Mouse (Mus musculus) kidney, postnatal 14 days (tissue): ENCODE measurements around the gene Fbxo4.

Source experiments
- DNase-seq: peaks from one replicate; pipeline ENCODE4 v3.0.0; 2022; ENCODE audit warnings: mixed read lengths

The Fbxo4 gene

DNA sequence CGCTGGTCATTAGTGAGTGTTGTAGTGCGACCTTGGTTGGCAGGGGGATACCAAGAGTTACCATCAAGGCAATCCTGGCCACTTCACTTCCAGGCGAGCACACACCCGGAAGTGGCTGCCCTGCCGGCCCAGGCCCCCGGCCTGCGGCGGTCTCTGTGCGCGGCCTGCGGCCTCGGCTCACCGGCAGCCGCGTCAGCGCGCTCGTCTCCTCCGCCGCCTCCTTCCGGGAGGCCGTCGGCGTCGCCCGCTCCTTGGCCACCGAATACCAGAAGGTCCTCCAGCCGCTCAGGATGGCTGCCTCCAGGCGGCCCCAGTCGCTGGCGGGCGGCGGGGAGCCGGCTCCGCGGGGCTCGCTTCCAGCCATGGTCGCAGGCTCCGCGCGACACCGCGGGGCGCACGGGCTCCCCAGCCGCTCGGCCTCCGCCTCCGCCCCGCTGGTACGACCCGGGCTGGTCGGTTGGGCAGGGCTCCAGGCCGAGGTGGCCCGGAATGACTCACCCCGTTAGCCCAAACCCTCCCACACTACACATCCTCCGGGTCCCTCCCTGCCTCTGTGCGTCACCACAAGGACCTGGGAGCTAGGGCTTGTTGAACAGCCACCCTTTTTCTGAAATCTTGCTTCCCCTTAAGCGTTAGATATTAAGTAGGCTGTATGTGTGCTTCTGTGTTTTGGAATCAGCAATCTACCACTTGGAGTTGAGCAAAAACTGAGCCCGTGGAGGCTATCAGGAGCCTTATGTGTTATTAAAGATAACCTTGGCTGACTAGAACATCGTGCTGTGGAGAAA lies at the start of gene Fbxo4:
Fbxo4 (minus strand) TSS at position 513 of the 788 bp plus-strand sequence.
- peak; percentile 88 for DNase-seq

DNA sequence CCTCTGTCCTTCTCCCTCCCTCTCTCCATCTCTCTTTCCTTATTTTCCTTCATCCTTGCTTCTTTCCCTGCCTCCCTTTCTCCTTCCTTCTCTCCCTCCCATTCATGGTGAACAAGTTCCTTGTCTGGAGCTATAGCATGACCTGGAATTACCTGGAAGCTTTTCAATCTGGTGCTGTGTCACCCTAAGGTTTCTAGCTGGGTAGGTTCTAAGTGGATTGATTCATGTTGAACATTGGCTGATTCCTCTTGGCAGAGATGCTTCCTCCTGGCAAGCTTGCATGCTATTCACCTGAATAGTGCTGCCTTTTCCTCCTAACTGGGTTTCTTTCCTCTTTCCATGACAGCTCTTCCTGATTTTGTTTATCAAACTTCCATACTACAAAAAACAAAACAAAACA lies 49.6 kb upstream of the Fbxo4 start:
- DNase-seq, result no peak

DNA sequence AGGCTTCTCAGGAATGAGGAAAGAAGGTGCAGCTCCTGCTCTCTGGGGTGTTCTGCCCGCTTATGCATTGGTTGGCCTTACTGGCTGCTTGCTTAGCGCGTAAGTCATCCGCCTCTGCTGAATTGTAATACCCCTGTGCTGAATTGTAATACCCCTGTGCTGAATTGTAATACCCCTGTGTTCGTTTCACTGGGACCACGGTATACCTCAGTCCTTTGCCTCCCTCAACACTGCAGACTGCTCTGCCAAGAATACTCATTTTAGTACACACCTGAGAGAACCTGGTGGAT lies 49.0 kb upstream of the Fbxo4 start:
- DNase-seq, result peak; percentile 36

DNA sequence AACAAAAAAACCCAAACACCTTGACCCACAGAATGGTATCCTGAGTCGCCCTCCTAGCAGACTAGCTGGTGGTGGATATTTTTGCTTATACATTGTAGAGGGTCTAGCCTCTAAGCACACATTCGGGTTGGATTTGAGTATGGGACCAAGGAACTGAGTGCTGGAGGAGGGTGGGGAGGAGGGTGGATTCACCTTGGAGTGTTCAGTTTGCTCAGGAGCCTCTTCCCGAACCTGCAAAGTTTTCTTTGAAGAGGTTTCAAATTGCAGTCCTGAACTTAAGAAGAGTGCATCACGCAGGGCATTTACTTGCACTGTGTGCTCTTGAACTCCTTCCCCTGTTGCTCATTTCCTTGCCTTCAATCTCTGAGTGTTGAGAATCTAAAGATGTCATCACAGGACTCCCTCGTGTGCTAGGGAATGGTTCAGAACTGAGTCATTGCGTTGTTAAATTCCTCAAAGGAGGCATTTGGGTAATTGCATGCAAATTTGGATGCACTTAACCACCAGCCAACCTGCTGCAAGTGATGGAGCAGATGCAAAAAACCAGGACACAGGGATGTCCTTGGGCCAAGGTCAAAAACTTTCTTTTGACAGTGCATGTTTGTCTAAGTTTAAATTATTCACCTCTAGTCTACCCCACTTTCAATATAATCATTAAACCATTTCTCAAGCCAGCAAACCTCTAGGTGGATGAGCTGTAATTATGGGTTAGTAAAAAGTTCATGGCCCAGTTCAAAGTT lies 48.5 kb upstream of the Fbxo4 start:
- peak; percentile 39 for DNase-seq

DNA sequence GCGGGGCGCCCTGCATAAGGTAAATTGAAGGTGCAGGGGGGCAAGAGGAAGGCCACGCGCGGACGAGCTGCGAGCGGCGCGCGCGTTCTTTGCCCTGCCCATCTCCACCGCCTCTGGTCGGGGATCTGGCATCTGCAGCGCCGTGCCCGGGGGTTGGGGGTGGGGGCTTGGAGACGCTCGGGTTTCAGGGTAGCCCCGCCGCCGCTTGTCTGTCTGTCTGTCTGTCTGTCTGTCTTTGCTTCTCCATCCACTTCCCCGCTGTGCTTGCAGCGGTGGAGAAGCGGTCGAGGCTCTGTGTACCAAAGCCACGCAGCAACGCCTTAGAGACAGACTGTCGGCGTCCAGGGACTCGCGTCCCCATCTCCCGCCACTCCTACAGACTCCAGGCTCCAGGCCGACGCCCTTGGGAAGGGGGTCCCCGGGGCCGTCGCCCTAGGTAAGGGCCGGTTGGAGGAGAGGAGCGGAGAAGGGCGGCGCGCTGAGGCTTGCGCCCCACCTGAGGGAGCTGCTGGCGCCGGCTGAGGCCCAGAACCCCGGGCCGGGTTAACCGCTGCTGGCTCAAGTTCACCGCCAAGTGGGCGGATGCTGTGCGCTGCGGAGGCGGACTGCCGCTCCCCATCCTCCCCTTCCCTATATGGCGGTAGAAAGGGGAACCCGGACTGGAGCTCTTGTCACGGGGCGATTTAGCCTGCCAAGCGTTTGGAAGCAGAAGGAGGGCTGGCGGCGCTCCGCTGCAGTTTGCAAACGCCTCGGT lies 47.6 kb upstream of the Fbxo4 start:
- DNase-seq, result peak; percentile 91

DNA sequence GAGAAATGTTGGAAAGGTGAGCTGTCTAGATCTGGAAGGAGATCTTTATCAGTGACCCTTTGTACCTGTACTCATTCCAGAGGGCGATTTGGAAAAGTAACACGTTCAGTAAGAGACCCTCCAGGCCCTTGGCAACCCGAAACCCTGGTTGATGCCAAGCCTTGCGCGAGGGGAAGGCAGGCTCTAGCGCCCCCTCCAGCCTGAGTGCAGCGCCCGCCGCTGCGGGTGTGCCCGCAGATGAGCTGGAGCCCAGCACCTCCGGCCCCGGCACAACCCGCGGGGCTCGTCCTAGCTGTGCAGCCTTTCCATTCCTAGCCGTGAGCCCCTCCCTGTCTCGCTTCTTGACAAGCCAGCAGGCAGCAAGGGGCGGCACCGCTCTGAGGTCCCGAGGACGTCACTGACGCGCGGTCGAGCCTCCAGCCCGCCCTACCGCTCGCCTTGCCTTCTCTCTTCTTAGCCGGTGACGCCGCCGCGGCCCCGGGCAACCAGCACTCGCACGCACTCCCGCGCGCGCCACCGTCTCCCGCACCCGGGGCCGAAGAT lies 46.9 kb upstream of the Fbxo4 start, which contains the start of gene Oxct1:
Oxct1 (plus strand) TSS at position 153 of the 543 bp plus-strand sequence.
- peak; percentile 93 for DNase-seq

DNA sequence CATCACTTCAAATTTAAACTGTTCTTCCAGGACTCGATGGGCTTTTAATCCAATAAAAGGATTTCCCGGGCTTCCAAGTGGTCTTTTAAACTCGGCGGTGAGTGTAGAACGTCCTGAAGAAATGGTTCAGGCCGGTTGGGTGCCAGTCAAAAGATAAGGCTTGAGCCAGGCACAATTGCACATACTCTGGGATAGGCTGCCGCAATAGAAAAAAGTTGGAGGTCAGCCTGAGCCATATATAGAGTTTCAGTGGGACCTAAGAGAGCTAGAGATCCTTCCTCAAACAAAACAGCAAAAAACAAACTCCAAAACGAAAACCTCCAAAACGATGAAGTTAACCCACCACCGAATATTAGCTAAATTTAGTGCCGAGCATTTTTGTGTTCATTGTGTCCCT lies 46.1 kb upstream of the Fbxo4 start:
- no peak for DNase-seq

DNA sequence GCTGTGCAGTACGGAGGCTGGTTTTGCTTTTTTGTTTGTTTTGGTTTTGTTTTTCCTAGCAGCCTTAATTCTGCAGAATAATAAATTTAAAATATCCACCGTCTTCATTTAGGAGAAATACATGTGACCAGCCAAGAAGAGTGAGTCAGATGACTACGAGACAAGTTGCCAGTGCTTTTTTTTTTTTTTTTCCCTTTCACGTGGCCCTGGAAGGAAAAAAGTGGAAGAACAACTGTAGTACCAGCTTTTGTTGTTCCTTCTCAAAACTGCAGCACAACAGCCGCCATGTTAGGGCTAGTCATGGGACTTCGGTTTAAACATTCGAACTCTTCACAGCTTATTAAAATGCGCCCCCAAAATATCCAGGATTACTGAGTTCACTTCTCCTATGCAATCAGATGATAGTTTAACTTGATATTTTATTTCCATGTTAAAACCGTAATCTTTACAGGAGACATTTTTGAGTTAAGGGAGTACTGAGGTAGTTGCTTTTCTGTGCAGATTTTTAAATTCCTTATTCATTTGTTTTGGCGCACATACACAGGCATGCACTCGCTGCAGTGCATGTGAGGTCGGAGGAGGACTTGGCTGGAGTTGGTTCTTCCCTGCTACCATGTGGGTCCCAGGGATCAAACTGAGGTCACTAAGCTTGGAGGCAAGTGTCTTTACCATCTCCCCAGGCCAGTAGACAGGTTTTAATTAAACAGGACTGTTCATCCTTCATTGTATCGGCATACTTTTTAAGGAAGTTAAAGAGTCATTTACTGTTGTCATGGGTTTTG lies 45.5 kb upstream of the Fbxo4 start:
- no peak for DNase-seq

DNA sequence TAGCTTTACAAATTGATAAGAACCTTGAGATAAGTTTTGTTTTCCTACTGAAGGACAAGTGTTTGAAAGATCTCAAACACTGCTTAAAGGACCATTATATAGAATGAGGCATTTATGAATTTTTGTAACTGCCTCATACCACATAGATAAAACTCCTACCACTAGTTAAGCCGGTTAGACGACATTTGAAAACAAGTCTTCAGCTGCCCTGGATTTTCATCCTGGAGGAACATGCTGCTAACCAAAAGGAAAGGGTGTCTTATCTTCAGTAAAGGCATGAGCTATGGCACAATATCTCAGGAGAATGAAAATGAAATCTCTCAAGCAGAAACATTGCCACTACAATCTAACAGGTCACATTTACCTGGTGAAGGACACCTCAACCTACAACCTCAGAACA lies 44.4 kb upstream of the Fbxo4 start:
- DNase-seq, result no peak

DNA sequence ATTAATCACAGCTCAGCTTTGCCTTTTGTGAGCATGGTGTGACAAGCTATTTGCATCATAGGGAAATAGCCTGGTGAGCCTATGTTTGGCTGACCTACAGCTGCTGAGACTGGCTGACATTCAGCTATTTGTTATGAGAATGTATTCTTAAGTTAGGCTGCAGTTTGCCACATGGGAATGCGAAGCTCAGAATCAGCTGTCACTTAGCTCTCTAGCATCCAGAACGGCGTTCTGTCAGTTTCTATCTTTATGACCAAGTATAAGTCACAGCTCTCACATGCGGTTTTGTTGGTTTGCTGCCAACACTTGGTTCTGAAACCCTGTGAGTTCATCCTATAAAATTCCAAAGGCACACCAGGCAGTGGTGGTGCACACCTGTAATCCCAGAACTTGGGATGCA lies 41.3 kb upstream of the Fbxo4 start:
- no peak for DNase-seq

DNA sequence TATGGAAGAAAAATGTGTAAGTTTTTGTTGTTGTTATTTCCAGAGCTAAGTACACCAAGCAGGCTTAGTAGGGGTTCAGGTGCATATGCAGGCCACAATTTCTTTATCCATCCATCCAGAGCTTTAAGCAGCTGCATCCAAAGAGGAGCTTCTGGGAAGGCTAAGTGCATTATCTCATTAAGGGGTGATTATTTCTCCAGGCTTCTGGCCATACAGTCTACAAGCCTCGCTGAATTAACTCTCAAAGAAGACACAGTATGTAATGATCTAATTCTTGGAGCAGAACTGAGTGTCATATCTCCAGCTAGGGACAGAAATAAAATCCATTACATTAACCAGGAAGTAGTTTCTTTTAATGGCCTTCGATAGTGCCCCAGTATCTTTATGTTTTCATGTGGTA lies 34.5 kb upstream of the Fbxo4 start:
- no peak for DNase-seq

DNA sequence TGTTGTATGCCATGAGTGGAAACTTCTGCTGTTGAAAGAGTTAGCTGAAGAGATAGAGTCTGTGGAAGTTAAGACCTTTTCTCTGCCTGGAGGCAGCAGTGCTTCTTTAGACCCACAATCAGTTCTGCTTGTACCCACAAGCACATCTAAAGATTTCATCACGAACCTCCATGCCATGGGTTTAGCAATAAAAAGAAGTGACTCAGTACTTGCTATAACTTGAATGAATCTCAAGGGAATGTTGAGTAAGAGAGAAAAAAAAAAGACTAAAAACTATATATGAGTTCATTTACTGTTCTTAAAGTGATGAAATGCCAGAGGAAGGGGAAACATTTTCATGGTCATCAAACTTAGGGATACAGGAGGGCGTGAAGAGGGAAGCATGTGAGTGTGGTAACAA lies 21.2 kb upstream of the Fbxo4 start:
- no peak for DNase-seq

DNA sequence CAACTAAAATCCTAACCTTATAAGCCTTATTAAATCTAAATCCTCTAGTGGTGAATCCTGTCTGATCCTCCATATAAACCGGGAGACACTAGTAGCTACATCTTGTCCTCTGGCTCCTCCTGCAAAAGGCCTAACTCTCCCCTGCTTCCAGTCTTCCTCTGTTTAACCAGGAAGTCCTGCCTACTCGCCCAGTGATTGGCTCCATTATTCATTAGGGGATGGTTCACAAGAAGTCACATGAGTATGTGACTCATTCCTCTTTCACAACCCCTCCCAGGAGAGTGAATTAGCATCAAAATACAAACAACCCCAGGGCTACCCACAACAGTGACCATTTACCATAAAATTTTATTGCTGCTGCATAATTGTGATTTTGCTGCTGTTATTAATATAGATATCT lies 19.8 kb upstream of the Fbxo4 start:
- no peak for DNase-seq

DNA sequence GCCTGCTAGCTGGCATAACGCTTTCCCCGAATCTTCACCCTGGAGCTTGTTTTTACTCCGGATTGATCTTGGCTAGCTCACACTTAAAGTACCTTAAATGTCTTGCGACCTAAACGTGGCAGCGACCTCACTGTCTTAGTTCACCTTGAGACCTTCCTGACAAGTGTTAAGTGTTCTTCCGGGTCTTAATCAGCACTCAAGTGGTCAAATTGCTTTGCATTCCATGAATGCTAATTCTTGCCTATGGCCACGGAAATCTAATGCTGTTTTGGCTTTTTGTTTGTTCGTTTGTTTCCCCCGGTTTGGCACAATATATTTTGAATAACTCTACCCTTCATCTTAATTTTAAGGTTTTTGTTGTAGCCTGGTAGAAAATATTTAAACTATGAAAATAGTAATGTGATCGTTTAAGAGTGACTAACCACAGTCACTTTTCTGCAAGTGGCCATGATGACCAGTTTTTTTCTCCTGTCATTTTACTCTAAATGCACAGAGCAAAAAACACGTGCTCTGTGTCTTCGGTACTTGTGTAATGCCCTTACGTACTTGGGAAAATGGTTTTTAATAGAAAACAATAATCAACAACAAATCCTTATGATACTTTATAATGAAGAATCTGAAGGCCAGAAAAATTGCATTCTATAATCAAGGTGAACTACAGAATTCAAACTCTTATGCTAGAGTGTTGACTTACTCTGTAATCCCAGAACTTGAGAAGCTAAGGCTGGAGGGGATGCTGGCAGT lies 17.1 kb upstream of the Fbxo4 start:
- DNase-seq, result no peak

DNA sequence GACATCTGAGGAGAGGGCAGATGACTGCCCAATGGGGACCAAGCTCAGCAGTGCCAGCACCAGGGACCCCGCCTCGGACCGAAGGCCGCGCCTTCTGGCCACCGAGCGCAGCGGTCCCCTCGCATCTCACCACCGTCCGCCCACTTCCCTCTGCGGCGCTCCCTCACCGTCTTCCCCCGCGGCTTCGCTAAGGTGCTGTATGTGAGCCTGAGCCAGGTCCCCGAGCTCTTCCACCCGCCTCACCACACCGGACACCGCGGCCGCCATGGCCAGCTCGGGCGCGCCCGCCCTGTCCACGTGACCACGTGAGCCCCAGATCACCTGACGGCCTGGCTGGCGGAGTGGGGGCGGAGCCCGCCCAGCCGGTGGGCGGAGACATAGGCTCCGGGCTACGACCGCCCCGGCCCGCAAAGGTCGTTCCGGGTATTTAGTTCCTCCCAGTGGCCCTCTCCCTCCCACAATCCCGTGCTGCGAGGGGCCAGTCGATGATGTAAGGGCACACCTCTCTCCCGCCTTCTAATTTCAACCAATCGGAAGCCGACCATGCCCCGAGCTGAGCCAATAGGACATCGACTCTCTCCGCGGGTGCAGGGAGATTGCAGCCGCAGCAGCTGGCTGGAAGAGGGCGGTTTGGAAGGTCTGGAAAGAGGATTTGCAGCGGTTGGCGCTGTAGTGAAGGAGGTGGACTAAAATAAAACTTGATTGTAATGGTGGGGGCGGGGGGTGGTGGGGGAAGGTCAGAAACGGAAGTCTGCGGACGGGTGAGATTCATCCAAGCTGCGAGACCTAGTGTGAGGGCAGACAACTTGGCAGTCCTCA lies 16.3 kb upstream of the Fbxo4 start, which contains the start of gene AW549877:
AW549877 (minus strand) TSS at position 297 of the 819 bp plus-strand sequence.
- peak; percentile 99 for DNase-seq

DNA sequence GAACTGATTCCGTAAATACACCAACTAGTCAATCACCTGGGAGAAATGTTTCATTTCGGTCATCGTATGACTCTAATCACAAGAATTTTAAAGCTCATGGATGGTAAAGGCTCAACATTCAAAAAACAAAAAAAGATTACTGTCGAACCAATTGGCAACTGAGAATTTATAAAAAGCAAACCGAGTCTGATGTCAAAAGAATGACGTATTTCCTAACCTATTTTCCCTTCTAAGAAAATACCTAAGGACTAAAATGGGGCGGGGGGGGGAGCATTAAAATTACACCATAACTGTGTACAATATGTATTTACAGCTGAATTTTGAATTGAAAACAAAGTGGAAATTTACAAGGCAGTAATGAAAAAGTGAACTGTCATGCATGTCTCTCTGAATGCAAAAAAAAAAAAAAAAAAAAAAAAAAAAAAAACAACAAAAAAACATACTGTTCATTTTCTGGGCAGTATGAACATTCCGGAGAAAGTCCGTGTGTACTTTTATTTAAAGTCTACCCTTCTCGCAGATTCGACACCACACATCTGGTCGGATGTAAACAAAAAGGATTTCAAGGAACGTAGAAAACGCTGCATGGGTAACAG lies 15.6 kb upstream of the Fbxo4 start:
- DNase-seq, result no peak

DNA sequence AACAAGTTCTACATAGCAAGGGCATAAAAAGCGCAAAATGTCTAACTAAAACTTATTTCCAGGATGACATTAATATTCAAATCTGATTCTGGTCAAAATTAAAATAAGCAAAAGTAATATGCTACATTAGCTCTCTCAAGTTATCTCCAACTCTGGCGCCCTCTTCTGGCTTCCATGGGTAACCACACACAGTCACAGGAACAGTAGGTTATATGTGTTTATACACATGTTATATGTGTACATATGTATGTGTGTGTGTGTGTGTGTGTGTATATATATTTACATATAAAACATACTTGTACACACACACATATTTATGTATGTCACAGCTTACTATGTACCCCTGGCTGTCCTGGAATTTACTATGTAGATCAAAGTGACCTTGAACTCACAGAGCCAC lies 8.6 kb upstream of the Fbxo4 start:
- DNase-seq, result peak; percentile 34

DNA sequence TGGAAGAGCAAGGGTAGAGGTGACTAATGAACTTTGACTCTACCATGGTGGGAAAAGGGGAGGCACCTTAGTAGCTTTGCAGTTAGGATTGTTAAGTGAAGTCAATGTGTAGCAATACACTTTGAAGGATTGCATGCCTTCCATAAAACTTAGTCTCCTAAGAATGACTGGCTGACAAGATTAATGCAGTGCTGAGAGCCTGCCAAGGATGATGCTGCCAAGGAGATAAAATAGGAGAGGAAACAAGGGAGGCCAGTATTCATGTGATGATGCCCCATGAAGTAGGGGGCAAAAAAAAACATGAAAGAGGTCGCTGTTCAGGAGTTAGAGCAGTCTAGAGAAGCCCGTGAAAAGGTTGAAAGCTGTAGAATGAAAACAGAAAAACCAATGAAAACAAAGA lies 5.5 kb upstream of the Fbxo4 start:
- no peak for DNase-seq

DNA sequence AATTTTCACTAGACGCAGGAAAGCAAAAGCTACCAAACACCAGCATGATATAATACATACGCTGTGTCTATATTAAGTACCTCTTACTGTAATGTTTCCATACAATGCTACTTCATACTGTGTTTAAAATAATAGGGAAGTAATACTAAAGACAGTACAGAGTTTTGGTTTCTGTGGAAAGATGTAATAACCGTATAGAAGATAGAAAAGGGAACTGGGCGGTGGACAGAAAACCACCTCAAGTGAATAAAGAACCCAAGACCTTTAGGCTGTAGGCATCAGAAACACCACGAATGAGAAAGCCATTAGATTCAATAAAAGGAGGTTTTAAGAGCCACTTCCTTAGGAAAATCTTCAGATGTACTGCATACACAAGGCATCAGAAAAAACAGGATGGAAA lies 3.4 kb upstream of the Fbxo4 start:
- DNase-seq, result no peak

DNA sequence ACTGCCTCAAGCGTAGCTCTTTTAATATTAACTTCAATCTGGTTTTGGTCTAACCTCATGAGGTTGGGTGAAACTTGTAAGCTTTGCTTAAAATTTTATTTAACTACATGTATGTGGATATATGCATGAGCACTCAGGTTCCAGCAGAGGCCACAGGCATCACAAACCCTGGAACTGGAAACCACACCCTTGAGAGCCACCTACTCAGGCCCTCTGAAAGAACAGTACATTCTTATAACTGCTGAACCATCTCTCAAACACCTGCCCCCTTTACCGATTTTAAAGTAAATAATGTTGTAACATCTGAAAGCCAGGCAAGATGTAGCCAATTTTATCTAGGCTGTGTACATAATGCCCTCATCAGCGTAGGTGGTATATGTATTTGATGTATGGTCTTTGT lies 498 bp upstream of the Fbxo4 start:
- DNase-seq, result no peak

DNA sequence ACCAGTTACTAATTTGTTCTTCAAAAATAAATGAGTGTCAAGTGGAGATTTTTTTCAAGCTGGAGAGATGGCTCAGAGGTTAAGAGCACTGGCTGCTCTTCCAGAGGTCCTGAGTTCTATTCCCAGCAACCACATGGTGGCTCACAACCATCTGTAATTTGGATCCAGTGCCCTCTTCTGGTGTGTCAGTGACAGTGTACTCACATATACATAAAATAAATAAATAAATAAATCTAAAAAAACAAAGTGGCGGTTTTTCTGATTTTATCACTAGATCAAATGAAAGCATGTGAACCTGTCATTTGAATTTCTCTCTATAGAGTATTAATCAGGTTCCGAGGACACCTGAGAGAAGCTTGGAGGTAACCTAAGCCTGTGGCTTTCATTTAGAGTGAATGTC lies 1.1 kb downstream of the Fbxo4 start:
- no peak for DNase-seq
